Mouse (Mus musculus) forebrain, embryonic 10.5 days (tissue): ENCODE results near the gene Svop. TPM values are rescaled to one million over a fixed set of nuclear protein-coding genes. Genes with fewer than 3 reads are reported as not detected.

Source experiments
- DNase-seq: peaks from one replicate; pipeline ENCODE4 v3.0.0-alpha.2; 2017; ENCODE audit warnings: low spot score; ENCODE audit errors: extremely low spot score
- H3K27ac ChIP-seq: fragments of 300-500 bp; sonication (generic); 2 replicates; pipeline ENCODE4 v1.5.1; 2016; ENCODE audit warnings: mild to moderate bottlenecking
- H3K27me3 ChIP-seq: fragments of 300-500 bp; sonication (generic); 2 replicates; pipeline ENCODE4 v1.6.1; 2016; ENCODE audit warnings: mild to moderate bottlenecking; ENCODE audit not compliant: poor library complexity, severe bottlenecking
- H3K36me3 ChIP-seq: fragments of 300-500 bp; sonication (generic); replicated peaks from 2 replicates; pipeline ENCODE4 v1.6.1; 2016; ENCODE audit warnings: mild to moderate bottlenecking, moderate library complexity
- H3K4me1 ChIP-seq: fragments of 300-500 bp; sonication (generic); 2 replicates; pipeline ENCODE4 v1.6.1; 2016
- H3K4me3 ChIP-seq: fragments of 300-500 bp; sonication (generic); 2 replicates; pipeline ENCODE4 v1.5.1; 2016; ENCODE audit warnings: mild to moderate bottlenecking, moderate library complexity
- H3K9me3 ChIP-seq: fragments of 300-500 bp; sonication (generic); 2 replicates; pipeline ENCODE4 v1.6.1; 2016; ENCODE audit warnings: mild to moderate bottlenecking, moderate library complexity
- WGBS: fragments of 180-500 bp; shearing (Covaris S2); methylation state at CpG from one replicate; pipeline ENCODE4 v1.1.7; 2016; 5-methylcytosine and 5-hydroxymethylcytosine counted together
- polyA plus RNA-seq: library from polyadenylated mRNA; unstranded; fragments of >200 nt; fragmentation: Nextera tagmentation; extraction: Ambion mirVana; gene quantifications from 2 replicates; pipeline ENCODE4 v1.2.1, GENCODE M21; 2016

Svop gene
- polyA plus RNA-seq, 1 experiment from 2014 or later: 5.4 TPM

DNA sequence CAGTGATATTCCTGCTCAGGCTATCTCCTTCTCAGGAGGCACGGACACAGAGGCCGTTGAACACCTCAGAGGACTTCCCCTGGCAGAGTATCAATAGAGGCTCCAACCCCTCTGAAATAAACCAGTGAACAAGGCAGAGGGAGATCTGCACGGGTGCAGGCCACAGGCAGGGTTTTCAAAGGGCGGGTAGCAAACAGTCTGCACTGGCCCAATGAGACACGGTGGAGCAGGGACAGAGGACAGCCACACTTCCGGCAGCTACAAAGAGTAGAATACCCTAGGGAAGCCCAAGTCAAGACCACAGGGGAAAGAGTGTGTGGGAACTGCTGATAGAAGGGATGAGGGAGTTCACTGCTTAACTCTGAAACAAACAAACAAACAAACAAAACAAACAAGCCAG lies 107.8 kb downstream of the Svop start:
- H3K27me3 ChIP-seq: no peaks in the 10 kb centered on the region
- no peak for DNase-seq
- WGBS: 79% methylated on average over 6 of the region's 6 CpGs
- peaks cover 62% of the 10 kb centered on the region for H3K36me3 ChIP-seq
- H3K4me3 ChIP-seq: no peak overlapping the region
- H3K27ac ChIP-seq: no peak overlapping the region
- H3K4me1 ChIP-seq: peaks cover 38% of the 10 kb centered on the region
- no peaks in the 10 kb centered on the region for H3K9me3 ChIP-seq

DNA sequence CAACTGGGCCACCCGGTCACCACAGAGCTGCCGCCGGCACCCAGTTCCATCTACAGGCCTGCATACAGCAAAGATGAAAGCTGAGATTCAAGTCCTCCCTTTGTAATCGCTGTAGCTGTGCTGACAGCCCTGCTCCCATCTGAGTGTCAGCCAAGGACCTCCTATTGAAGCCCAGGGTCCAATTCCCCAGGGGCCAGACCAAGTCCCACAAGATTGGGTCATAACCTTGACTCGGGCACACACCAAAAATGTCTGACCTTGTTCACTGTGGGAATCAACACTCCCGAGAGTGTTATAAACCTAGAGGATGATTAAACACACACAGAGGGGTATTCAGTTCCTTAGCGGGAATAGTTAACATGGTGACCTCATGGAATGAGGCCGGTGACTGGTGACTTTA lies 109.5 kb downstream of the Svop start:
- peaks cover 70% of the 10 kb centered on the region for H3K36me3 ChIP-seq
- 85% methylated on average over 8 of the region's 8 CpGs for WGBS
- no peak for DNase-seq
- no peak overlapping the region for H3K4me3 ChIP-seq
- H3K4me1 ChIP-seq: peaks cover 47% of the 10 kb centered on the region
- no peaks in the 10 kb centered on the region for H3K27me3 ChIP-seq
- 0 out of 2 replicates have a peak overlapping the region, but pooled peaks have one; percentile 22 for H3K27ac ChIP-seq
- no peaks in the 10 kb centered on the region for H3K9me3 ChIP-seq

- peaks cover 67% of the 10 kb centered on the region for H3K36me3 ChIP-seq
- WGBS: 93% methylated on average over 6 of the region's 6 CpGs
- DNase-seq: no peak
- H3K9me3 ChIP-seq: no peaks in the 10 kb centered on the region
- no peak overlapping the region for H3K27ac ChIP-seq
- H3K4me3 ChIP-seq: no peak overlapping the region
- no peaks in the 10 kb centered on the region for H3K27me3 ChIP-seq
- peaks cover 43% of the 10 kb centered on the region for H3K4me1 ChIP-seq
Measured at GRCm38 (mm10) chr5:113981171-113981570, 110.2 kb downstream of the Svop start.

GRCm38 (mm10) chr5:113980511-113980910 lies 110.9 kb downstream of the Svop start:
- Histone ChIP-seq H3K27me3 (no peaks in the 10 kb centered on the region), H3K4me3 (no peak overlapping the region), H3K27ac (no peak overlapping the region), H3K36me3 (peaks cover 60% of the 10 kb centered on the region), H3K4me1 (peaks cover 43% of the 10 kb centered on the region), H3K9me3 (no peaks in the 10 kb centered on the region)
- 91% methylated on average over 1 of the region's 1 CpGs for WGBS
- no peak for DNase-seq

DNA sequence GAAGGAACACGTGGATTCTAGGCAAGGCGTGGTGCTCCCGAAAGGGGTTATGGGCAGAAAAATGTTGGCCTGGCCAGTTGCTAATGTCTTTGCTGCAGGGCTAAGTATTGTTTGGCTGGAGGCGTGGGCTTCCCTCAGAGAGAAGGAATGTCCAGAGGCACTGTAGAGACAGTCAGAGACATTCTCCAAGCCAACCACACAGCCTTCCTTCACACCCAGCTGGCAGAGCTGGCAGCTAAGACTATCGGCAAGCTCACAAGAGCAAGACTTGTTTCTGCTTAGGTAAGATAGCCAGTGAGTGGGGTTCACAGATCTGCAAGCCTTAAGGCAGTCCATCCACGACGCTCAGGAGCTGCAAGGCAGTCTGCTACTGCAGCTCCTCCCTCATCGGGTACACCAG lies 114.1 kb downstream of the Svop start:
- no peak for DNase-seq
- H3K27me3 ChIP-seq: no peaks in the 10 kb centered on the region
- H3K4me1 ChIP-seq: peaks cover 61% of the 10 kb centered on the region
- H3K9me3 ChIP-seq: no peaks in the 10 kb centered on the region
- peaks cover 47% of the 10 kb centered on the region for H3K36me3 ChIP-seq
- 77% methylated on average over 8 of the region's 8 CpGs for WGBS
- no peak overlapping the region for H3K27ac ChIP-seq
- H3K4me3 ChIP-seq: no peak overlapping the region

Other genes with a start within 250 kb of the Svop start
- 209 and 210 TPM in 2 replicates for gene Coro1c, start 182.8 kb downstream of the Svop start, polyA plus RNA-seq
- gene Ssh1, start 97.7 kb downstream of the Svop start, polyA plus RNA-seq: 13.9 and 17.5 TPM in 2 replicates
- gene Dao, start 87.9 kb downstream of the Svop start, polyA plus RNA-seq: not detected in 2 replicates
- gene Usp30, start 26.1 kb downstream of the Svop start, polyA plus RNA-seq: 12.4 and 12.7 TPM in 2 replicates
- gene Alkbh2, start 36.6 kb upstream of the Svop start, polyA plus RNA-seq: 12.8 and 13.6 TPM in 2 replicates
- gene Ung, start 38.8 kb upstream of the Svop start, polyA plus RNA-seq: 88.2 and 88.6 TPM in 2 replicates
- gene Acacb, start 55.0 kb upstream of the Svop start, polyA plus RNA-seq: 2.5 TPM in 2 replicates
- gene Foxn4, start 182.2 kb upstream of the Svop start, polyA plus RNA-seq: 0.42 and 0.80 TPM in 2 replicates
- gene Myo1h, start 197.6 kb upstream of the Svop start, polyA plus RNA-seq: 0.80 and 0.82 TPM in 2 replicates